Mouse (Mus musculus) liver, embryonic 14.5 days (tissue): ENCODE data around the gene Rbm19.

ENCODE experiments used
- CTCF ChIP-seq: IDR thresholded peaks from 2 replicates; pipeline ENCODE4 v1.5.1; 2016; ENCODE audit warnings: antibody characterized with exemption, low read depth, control low read depth
- EP300 ChIP-seq: IDR thresholded peaks from 2 replicates; pipeline ENCODE4 v1.6.1; 2016; ENCODE audit warnings: antibody characterized with exemption, low read depth

DNA sequence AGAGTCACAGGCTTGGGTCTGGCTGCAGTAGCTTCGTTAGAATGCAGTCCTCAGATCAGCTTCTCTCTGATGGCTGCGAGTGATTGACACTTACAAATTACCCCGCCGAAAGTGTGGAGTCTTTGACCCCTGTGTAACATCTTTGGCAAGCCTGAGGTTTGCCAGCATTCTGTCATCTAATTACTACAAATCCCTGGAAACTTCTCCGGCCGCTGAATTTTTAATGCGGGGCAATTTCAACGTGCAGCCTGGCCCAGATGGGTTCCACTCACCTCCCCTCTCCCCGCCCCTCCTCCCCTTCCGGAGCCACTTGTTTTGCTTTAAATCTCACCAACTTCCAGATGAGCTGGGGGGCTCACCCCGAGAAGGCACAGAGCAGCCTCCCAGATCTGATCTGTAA is 94.4 kb downstream of the Rbm19 start:
- no peak for TF ChIP-seq CTCF
- no peak for TF ChIP-seq EP300
